Mouse (Mus musculus) v-Abl transformed pro-B cells (cell line): ENCODE measurements around the gene Krt26.

Source experiments
- in situ Hi-C, 2 experiments: fragments of 400-800 bp; cut with MboI; formaldehyde crosslinking; loops; one replicate each; pipeline ENCODE4 v1.15.1; 2025; ENCODE audit not compliant: unreplicated experiment in 2 of 2

Krt26 gene

DNA sequence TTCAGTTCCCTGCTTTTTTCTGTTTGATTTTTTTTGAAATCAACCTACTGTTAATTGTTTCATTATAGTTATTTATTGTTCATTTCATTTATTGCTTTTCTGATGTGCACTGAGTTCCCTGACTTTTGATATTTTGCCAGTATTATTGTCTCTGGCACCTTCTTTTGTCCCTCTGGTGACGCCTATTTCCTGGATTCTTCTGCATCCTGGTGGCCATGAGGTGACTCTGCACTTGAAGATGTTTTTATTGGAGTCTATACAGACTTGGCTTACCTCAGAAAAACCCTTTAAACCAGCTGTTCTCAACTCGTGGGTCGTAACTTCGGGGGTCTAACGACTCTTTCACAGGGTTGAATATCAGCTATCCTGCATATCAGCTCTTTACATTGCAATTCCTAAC lies 42.7 kb downstream of the Krt26 start:
- in situ Hi-C loops, result loop anchor here (10.0 to 25.0 kb wide), 3 partner anchors 170 to 370 kb away; partner anchors contain the start of genes Igfbp4 (in 1 of the 2) and Rara (in 1 of the 2)

DNA sequence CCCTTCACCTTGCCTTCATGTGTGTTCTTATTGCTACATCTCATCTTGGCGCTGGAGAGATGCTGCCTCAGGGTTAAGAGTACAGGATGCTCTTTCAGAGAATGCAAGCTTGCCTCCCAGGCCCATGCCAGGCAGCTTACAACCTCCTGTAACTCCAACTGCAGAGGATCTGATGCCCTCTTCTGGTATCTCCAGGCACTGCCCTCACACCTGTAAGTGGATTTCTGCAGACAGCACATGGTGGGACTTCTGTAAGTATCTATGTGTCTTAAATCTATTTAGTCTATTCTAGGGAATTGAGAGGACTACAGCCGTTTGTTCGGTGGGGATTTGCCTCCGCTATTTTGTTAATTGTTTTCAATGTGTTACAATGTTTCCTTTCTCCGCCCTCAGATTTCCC lies 44.9 kb downstream of the Krt26 start:
- in situ Hi-C loops, result loop anchor here (5.0 to 25.0 kb wide), 7 partner anchors 96 to 376 kb away; partner anchors contain the start of genes Igfbp4 (in 1 of the 2) and Rara (in 1 of the 2)

DNA sequence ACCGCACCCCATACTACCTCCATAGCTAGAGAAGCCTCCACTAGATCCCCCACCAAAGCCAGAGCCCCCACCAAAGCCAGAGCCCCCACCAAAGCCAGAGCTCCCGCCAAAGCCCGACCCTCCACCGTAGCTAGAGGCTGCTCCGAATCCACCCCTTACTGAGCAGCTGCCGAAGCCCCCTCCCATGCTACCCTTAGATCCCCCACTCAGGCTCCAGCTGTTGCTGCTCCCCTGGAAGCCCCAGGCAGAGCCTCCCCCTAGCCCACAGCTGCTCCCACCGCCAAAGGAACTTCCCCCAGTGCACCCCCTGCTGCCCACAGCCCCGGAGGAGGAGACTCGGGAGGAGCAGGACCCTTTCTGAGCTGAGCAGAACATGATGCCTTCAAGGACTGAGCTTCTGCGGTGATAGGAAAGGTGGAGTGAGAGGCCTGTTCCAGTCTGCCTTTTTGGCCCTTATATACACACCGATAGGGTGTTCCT lies 52.9 kb downstream of the Krt26 start, which contains the start of gene Krt24:
TSS of gene Krt24 (minus strand) at position 430 of the 480 bp plus-strand sequence.
- in situ Hi-C loops, result loop anchor here in 1 of 2 experiments (25.0 kb wide), 1 partner anchor 248 kb away; the partner anchor contains the start of gene Igfbp4

DNA sequence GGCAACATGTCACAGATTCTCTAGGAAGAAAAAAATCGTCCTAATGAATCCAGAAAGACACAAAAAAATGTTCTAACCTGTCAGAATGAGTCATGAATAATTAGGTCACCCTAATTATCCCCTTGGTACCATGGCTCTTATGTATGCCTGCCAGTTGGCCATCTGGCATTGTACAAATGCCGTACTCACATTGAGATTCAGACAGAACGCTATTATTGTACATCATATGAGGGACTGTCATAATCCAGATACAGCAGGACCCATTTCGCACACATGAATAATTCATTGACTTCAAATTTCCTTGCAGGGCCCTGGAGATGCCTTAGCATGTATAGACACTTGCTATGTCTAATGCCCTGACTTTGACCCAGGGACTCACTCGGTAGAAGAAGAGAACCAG lies 53.8 kb downstream of the Krt26 start:
- in situ Hi-C loops, result loop anchor here in 1 of 2 experiments (25.0 kb wide), 1 partner anchor 247 kb away; the partner anchor contains the start of gene Igfbp4

DNA sequence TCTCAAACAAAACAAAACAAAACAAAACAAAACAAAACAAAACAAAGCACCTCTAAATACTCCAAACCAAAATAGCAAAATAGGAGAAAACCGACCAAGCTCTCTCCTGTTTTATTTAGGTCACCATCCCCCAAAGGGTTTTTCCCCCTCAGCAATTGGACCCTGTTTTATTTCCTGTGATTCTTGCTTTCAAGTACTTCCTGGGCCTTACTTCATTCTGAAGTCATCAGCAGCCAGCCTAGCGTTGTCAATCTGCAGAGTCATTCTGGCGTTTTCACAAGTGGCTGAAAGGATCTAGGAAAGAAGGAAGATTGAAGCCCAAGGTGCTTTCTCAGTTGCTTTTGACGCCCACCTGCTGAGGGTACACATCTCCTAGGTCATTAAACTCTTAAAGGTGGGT lies 54.4 kb downstream of the Krt26 start:
- in situ Hi-C loops, result loop anchor here in 1 of 2 experiments (25.0 kb wide), 1 partner anchor 246 kb away; the partner anchor contains the start of gene Igfbp4

DNA sequence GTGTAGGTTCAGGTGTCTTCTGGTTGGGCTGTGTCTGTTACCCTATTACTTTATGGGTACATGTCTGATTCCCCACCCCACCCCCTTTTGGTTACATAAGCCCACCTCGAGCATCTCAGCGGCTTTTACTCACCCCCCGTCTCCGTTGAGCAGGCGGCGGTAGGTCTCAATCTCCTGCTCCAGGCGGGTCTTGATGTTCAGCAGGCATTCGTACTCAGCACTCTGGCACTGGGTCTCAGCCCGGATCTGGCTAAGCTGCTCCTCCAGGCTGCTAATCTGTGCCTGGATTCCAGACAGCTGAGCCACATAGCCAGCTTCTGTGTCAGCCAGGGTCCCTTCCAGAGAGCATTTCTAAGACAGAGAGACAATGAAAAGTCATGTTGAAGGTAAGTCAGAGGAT lies 56.6 kb downstream of the Krt26 start:
- in situ Hi-C loops, result loop anchor here in 1 of 2 experiments (25.0 kb wide), 1 partner anchor 244 kb away; the partner anchor contains the start of gene Igfbp4

DNA sequence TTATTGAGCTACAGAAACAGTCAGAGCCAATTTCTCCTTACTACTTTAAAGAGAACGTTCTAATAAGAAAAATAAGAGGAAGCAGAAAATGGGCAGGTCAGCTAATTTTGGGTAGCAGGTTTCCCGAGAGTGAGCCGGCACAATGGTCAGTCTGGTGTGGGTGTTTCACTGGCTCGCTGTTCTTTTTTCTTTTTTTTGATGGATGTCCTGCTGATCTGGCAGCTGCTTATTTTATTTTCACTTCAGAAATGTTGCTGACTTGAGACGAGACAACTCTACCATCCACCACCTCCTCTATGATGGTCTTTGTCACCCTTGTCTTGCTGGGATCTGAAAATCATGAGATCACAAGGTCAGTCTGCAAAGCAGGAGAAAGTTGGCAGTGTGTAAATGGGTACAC lies 57.8 kb downstream of the Krt26 start:
- in situ Hi-C loops, result loop anchor here in 1 of 2 experiments (25.0 kb wide), 1 partner anchor 243 kb away; the partner anchor contains the start of gene Igfbp4
